Mouse (Mus musculus): Measurements from ENCODE around the gene Fkbp8.

GRCm38 (mm10) chr8:70564696-70565235 lies 37.2 kb downstream of the Fkbp8 start:
- TF ChIP-seq CTCF (IDR thresholded peaks at IDR 0.05; ENCODE audit: extremely low read depth, insufficient read length, insufficient replicate concordance, low read depth, low read length) (no peak), POLR2A (IDR thresholded peaks at IDR 0.05; ENCODE audit: low read depth, low read length) (no peak)

Measured in small intestine, adult 2 months (tissue).